Mouse (Mus musculus) spleen, postnatal 14 days (tissue): ENCODE results near the gene Slc3a1.

Source experiments
- DNase-seq, 2 experiments: peaks; one replicate each; pipeline ENCODE4 v3.0.0; 2021 to 2022; ENCODE audit warnings: low spot score in 2 of 2

Slc3a1 gene

DNA sequence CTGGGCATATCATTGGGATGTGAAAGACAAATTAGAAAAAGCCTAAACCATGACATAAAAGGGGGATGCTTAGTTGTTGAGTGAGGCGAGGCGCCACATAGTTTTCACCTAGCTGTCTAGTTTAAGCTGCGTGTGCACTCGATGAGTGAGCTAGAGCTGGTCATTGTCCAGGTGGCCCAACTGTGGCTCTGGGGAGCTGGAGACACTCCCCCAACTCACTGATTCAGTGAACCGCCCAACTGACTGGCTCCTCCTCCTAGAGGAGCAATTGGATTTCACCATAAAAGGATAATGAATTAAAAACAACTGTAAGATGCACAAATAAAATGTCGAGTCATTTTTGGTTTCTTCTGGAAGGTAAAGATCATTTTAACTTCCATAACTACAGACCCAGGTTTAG, 60.8 kb downstream of the Slc3a1 start:
- no peak for DNase-seq

DNA sequence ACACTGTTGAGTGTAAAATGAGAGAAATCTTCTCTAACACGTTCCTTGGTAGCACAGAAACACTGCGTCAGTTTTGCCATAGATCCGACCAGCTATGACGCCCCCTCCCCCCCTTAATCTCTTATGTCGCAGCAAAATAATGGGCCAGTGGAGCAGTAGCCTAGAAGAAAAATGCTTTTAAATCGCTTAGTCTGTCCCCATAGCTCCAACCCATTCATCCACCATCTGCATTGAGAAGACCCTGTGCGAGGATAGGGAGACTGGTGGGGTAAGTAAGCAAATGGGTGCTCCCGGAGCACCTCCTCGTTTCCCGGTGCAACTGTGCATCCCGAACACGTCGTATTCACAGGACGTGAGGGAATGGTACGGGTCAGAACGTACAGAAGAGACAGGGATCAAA, 61.4 kb downstream of the Slc3a1 start:
- DNase-seq: no peak

DNA sequence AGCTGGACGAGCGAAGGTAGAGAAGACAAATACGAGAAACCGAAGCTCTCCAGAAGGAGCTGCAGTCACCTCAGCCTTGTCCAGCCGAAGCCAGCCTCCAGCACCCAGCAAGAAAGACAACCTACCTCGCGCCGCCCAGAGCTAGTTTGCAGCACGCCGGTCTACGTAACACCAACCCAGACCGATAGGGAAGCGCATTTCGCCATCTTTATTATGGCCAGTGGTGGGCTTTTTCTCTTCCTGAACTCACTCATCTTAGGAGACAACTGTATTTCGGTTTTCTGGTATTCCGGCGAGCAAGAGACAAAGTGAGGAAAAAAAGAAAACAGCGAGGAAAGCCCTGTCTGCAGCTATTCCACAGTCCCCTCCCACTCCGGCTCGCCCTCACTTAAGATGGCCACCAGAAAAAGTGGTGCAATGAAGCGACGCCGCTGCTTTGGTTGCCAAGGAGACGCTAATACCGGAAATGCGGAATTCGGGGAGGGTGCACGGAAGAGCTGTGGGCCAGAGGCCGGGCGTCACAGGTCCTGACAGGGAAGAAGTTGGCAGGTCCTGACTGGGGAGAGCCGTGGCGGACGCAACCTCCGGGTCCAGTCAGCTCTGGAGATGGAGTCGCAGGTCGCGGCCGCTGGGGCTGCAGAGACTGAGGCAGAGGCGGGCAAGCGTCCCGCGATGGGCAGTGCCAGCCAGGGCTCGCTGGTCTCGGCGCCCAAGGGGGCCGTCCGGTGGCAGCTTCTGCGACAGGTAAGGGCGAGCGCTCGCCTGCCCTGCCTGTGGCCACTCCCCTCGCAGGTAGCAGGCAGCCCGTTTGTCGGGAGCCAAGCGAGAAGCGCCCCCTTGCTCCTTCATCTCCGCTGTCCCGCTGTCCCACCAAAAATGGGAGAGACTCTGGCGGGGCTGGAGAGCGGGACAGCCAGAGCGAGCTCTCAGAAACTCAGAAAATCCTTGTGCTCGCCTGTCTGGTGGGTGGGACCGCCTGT, 62.2 kb downstream of the Slc3a1 start, which contains the start of the genes Prepl and Camkmt:
Gene Prepl, minus strand, starts transcription at position 122 of the 980 bp plus-strand sequence.
Gene Camkmt, plus strand, starts transcription at position 433 of the 980 bp plus-strand sequence.
- DNase-seq: peak; percentile 85 to 90

DNA sequence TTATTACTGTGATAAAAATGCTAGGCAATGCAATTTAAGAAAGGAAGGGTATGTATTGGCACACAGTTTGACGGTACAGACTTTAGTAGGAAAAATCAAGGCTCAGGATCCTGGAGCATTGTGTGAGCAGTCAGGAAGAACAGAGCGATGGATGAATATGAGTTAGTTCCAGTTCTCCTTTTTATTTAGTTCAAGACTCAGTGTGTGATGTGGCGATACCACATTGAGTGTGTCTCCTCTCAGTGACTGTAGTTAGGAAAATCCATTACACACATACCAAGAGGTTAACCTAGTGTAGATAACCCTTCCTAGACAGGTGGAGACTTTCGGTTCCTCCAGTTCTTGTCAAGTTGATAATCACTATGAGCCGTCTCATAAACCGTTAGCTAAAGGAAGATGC, 63.6 kb downstream of the Slc3a1 start:
- DNase-seq: no peak

DNA sequence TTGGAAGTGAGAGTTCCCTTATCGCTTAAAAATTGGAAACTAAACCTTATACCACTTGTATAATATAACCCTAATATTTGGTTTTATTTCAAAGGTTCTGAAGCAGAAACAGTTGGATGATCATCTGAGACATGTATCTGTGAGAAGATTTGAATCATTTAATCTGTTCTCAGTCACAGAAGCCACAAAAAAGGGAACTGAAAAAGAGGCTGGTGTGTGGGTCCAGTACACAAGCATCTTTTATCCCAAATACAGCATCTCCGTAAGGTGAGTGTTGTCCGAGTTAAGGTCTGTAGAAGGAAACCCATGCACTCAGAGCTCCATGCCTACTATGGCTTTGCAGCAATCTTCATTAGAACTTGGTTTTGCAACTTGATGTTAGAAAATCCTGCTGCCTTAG, 68.2 kb downstream of the Slc3a1 start:
- no peak for DNase-seq

DNA sequence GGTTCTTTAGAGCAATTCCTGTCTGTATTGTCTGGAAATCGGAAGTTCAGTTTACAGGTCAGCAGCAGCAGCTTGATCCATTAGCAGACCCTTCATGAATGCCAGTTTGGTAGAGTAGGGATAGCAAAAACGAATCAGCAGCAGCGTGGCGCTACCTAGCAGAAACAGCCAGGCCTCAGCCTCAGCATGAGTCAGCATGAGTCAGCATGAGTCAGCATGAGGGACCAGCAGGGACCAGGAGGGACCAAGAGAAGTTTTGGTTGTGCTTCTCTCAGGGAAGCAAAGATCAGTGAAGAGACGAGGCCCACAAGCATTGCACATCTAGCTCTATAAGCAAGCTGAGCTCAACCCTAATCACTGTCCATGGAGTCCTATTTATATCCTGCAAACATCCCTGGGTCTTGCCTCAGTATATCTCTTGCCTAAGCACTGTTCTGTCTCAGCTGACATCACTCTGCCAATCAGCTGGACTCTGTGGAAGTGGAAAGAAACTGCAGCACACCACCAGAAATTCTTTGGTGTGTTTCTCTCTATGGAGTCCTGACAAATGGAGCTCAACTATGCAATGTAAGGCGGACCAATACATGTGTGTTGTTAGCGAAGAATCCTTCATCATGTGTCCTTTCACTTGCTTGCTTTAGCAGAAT, 70.6 kb downstream of the Slc3a1 start:
- no peak for DNase-seq

DNA sequence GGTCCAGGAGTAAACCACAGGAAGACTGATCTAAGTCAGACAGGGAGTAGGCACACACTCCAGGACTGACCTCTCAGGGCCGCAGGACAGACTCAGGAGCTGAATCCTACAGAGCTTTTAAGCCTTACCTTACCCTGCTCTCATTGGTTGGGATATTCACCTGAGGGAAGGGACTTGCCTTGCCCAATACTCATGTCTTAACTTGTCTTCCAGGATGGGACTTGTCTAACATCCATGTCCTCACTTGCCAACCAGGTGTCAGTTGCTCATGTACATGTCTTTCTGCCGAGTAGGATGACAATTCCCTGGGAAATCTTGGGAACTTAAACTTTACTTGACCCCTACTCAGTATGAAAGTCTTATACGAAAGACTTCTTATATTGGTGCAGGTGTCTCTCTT, 72.1 kb downstream of the Slc3a1 start:
- DNase-seq: no peak

DNA sequence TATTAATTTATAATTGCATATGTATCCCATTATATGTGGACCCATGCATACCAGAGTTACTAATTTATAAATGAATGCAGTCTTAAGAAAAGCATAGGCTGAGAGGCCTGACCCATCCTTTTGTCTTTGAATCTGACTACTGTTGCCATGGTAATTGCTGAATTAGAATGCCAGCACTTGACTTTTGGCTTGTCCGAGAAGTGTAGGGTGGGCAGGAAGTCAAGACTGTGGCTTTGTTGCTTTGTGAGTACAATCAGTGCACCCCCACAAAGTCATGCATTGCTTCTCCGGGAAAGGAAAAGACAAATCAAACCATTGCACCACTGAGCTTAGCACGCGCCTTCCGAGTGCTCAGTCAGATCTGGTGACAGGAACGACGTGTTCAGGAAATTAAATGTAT, 73.6 kb downstream of the Slc3a1 start:
- no peak for DNase-seq

DNA sequence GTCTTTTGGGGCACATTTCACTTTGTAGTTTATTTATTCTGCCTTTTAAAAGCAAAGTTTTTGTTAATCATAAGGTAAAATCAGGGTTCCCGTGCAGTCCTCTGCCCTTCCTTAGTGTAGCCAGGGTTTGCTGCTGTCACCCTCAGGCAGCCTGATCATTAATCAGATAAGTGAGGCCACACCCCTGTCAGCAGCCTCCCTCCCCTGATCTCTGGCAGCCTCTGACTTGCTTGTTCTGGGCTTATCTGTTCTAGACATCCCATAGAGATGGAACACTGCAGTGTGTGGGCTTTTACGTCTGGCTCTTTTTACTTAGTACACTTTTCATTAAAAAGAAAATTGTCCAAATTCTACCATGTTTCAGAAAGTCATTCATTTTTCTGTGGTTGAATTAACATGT, 75.1 kb downstream of the Slc3a1 start:
- no peak for DNase-seq

DNA sequence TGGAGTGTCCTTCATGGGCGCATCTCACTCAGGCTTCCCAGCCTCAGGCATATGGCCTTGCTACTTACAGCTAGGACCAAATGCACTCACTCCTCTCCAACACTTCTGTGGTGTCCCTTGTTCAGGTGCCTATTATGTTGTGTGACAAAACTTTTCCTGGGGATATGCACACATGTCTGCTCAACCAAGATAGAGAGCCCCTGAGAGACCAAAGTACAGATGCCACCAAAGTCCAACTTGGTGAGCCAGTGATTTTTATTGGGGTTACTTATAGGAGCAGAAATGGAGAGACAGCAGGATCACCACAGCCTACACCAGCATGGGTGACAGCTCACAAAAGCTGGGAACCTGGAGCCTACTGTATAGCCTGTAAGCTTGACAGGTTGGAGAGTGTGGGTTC, 82.5 kb downstream of the Slc3a1 start:
- no peak for DNase-seq

DNA sequence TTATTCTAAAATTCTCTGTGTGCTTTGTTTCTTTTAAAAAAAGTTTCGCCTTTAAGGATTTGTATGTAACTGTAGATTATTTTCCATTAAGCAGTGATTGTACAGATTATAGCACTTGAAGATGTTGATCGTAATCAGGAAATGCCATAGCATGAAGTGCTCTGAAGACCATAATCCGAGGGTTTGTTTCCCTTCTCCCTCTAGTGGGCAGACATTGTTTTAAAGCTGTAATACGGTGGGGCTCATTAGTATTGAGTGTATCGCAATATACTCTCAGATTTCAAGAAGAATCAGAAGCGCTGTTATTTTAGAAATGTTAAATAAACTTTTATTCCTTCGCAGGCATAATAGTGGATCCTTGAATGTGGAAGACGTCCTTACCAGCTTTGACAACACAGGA, 85.3 kb downstream of the Slc3a1 start:
- DNase-seq: no peak
